Mouse (Mus musculus) c-Kit-negative CD71-positive TER-119-positive erythroid progenitor cells, embryonic 14.5 days (primary cell): Measurements from ENCODE around the gene Olfr944.

Source experiments
- DNase-seq: peaks from one replicate; pipeline ENCODE4 v3.0.0-alpha.2; 2013; ENCODE audit warnings: low read depth, low spot score

Olfr944 gene

GRCm38 (mm10) chr9:39201620-39202019 lies at the start of gene Olfr944:
Olfr944 (plus strand) TSS chr9:39201920.
- DNase-seq = no peak

GRCm38 (mm10) chr9:39152401-39152800 lies 49.3 kb upstream of the Olfr944 start:
- DNase-seq = no peak

- DNase-seq = no peak
Observed at GRCm38 (mm10) chr9:39166004-39166403, 35.7 kb upstream of the Olfr944 start, which contains the start of gene Olfr943. Olfr943 (plus strand) TSS chr9:39166304.

GRCm38 (mm10) chr9:39249894-39250293 lies 48.2 kb downstream of the Olfr944 start, which contains the start of gene Olfr1537:
Olfr1537 (minus strand) TSS chr9:39249994.
- DNase-seq = no peak
